10 mouse cellular contexts compared by ENCODE assay signal in the genomic region with DNA sequence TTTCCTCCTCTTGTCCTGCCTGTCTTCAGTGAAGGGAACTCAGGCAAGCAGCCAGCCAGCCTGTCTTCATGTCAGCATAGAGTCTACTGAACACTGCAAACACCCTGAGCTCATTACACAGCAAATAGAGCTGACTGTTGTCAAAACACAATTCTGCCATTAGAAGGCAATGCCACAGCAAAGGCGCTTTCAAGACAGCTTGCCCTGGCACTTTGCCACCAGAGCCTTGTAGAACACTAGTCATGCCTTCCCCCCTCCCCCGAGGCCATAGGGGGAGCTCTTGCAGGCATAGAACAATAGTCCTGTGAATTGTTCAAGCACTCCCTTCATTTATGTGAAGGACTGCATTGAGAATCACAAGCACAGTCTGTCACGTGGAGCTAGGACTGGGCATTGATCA.
DNase-seq lines count a peak whose midpoint lies in the region; ATAC-seq lines count a peak whose summit lies in the region.
"Had no signal": no experiment of that assay in that cellular context is flagged by ENCODE, and none has a peak within 500 bp of the region (broad histone marks: within the 10 kb centered on the region; RNA-seq: fewer than 3 reads in every experiment).

No protein-coding gene starts in this region.

- WGBS in hindbrain, embryonic 12.5 days = 51% methylated on average over 3 of the region's 3 CpGs
- WGBS in hindbrain, embryonic 11.5 days = 54% methylated on average over 3 of the region's 3 CpGs
- WGBS in neural tube, embryonic 12.5 days = 50% methylated on average over 3 of the region's 3 CpGs
- 36% methylated on average over 3 of the region's 3 CpGs for WGBS in forebrain, embryonic 14.5 days

- peak; percentile 78 for ATAC-seq in hindbrain, embryonic 12.5 days (ENCODE audit: low FRiP score)
- no peak; the same call in 1 of the 2 replicates for ATAC-seq in hindbrain, embryonic 11.5 days (ENCODE audit: low FRiP score)
- peak; percentile 44 for ATAC-seq in neural tube, embryonic 12.5 days (ENCODE audit: low FRiP score, low read depth)
- ATAC-seq in forebrain, embryonic 14.5 days = peak; percentile 97

- no peak for DNase-seq in hindbrain, embryonic 11.5 days (ENCODE audit: low spot score)
- no peak for DNase-seq in neural tube, embryonic 10.5 days (ENCODE audit: extremely low spot score, low spot score)
- peak; percentile 91 for DNase-seq in forebrain, embryonic 14.5 days (ENCODE audit: low spot score)
- peak; percentile 29 to 31 for DNase-seq in right cerebral cortex, postnatal 10 days (ENCODE audit: low spot score in 2 of 2)
- DNase-seq in B cell, adult 2 months = no peak
- DNase-seq in ovary, postnatal 36 days (ENCODE audit: low spot score) = no peak
- DNase-seq: gastrocnemius, adult 2 months had no signal

- no peak overlapping the region for H3K27ac ChIP-seq in hindbrain, embryonic 12.5 days
- no peak overlapping the region for H3K27ac ChIP-seq in hindbrain, embryonic 11.5 days (ENCODE audit: low read depth, low read length)
- H3K27ac ChIP-seq in neural tube, embryonic 12.5 days = no peak overlapping the region
- H3K27ac ChIP-seq in forebrain, embryonic 14.5 days (ENCODE audit: low read depth, low read length) = no peak overlapping the region
- H3K27ac ChIP-seq: gastrocnemius, adult 2 months; liver, embryonic 14.5 days had no signal

- H3K4me1 ChIP-seq in hindbrain, embryonic 12.5 days = no peaks in the 10 kb centered on the region
- no peaks in the 10 kb centered on the region for H3K4me1 ChIP-seq in hindbrain, embryonic 11.5 days (replicated peaks; ENCODE audit: control insufficient read depth, insufficient read depth, low read length)
- no peaks in the 10 kb centered on the region for H3K4me1 ChIP-seq in neural tube, embryonic 12.5 days
- H3K4me1 ChIP-seq in forebrain, embryonic 14.5 days (ENCODE audit: control insufficient read depth, insufficient read depth, low read length) = no peaks in the 10 kb centered on the region

- no peaks in the 10 kb centered on the region for H3K9me3 ChIP-seq in hindbrain, embryonic 12.5 days (replicated peaks)
- H3K9me3 ChIP-seq in hindbrain, embryonic 11.5 days (ENCODE audit: control insufficient read depth, low read length) = no peaks in the 10 kb centered on the region
- H3K9me3 ChIP-seq in neural tube, embryonic 12.5 days = no peaks in the 10 kb centered on the region
- no peaks in the 10 kb centered on the region for H3K9me3 ChIP-seq in forebrain, embryonic 14.5 days (replicated peaks; ENCODE audit: control insufficient read depth, low read length)

- H3K4me3 ChIP-seq in hindbrain, embryonic 12.5 days = no peak overlapping the region
- H3K4me3 ChIP-seq in hindbrain, embryonic 11.5 days (ENCODE audit: low read depth, low read length) = no peak overlapping the region
- no peak overlapping the region for H3K4me3 ChIP-seq in neural tube, embryonic 12.5 days
- H3K4me3 ChIP-seq in forebrain, embryonic 14.5 days (ENCODE audit: low read depth, low read length) = no peak overlapping the region
- H3K4me3 ChIP-seq: gastrocnemius, adult 2 months had no signal

- H3K9ac ChIP-seq in hindbrain, embryonic 12.5 days = no peak overlapping the region
- H3K9ac ChIP-seq in hindbrain, embryonic 11.5 days (ENCODE audit: low read depth, low read length) = no peak overlapping the region
- no peak overlapping the region for H3K9ac ChIP-seq in neural tube, embryonic 12.5 days
- no peak overlapping the region for H3K9ac ChIP-seq in forebrain, embryonic 14.5 days (ENCODE audit: low read length)
- H3K9ac ChIP-seq: liver, embryonic 14.5 days had no signal

- H3K27me3 ChIP-seq in hindbrain, embryonic 12.5 days = 0 out of 2 replicates have a peak, but pooled peaks cover 2% of the 10 kb centered on the region
- no peaks in the 10 kb centered on the region for H3K27me3 ChIP-seq in hindbrain, embryonic 11.5 days (ENCODE audit: control insufficient read depth, insufficient read depth, low read length)
- no peaks in the 10 kb centered on the region for H3K27me3 ChIP-seq in neural tube, embryonic 12.5 days (replicated peaks)
- no peaks in the 10 kb centered on the region for H3K27me3 ChIP-seq in forebrain, embryonic 14.5 days (replicated peaks; ENCODE audit: control insufficient read depth, insufficient read depth, low read length)

- H3K36me3 ChIP-seq in hindbrain, embryonic 12.5 days = no peaks in the 10 kb centered on the region
- no peaks in the 10 kb centered on the region for H3K36me3 ChIP-seq in hindbrain, embryonic 11.5 days (ENCODE audit: control insufficient read depth, insufficient read depth, low read length)
- no peaks in the 10 kb centered on the region for H3K36me3 ChIP-seq in neural tube, embryonic 12.5 days
- H3K36me3 ChIP-seq in forebrain, embryonic 14.5 days (ENCODE audit: control insufficient read depth, insufficient read depth, low read length) = no peaks in the 10 kb centered on the region

- no peak overlapping the region for H3K4me2 ChIP-seq in hindbrain, embryonic 12.5 days (replicated peaks)
- no peak overlapping the region for H3K4me2 ChIP-seq in hindbrain, embryonic 11.5 days (replicated peaks; ENCODE audit: low read depth, low read length)
- no peak overlapping the region for H3K4me2 ChIP-seq in neural tube, embryonic 12.5 days (replicated peaks)
- no peak overlapping the region for H3K4me2 ChIP-seq in forebrain, embryonic 14.5 days (ENCODE audit: low read length)

Comparison
In these comparisons a context has a peak if more than half of its experiments do, and no peak if none do; other contexts are left out.
1. DNase-seq: peak in forebrain, embryonic 14.5 days (single experiment) and right cerebral cortex, postnatal 10 days (2 of 2); none in hindbrain, embryonic 11.5 days (single experiment), neural tube, embryonic 10.5 days (single experiment), B cell, adult 2 months (0 of 2) and ovary, postnatal 36 days (single experiment).